7 mouse cellular contexts compared by ENCODE assay signal in genomic region chr5:21645439-21646132, GRCm38 (mm10). TPM values are rescaled to one million over a fixed set of nuclear protein-coding genes. Genes with fewer than 3 reads are reported as not detected.
DNase-seq lines count a peak whose midpoint lies in the region; ATAC-seq lines count a peak whose summit lies in the region.

TSS of gene Fbxl13 (minus strand) at chr5:21645634.
TSS of gene Armc10 (plus strand) at chr5:21645813.

- peaks cover 10% of the 10 kb centered on the region for H3K27me3 ChIP-seq in embryonic facial prominence, embryonic 10.5 days (replicated peaks; ENCODE audit: low read depth, poor library complexity, severe bottlenecking)
- H3K27me3 ChIP-seq in limb, embryonic 10.5 days (ENCODE audit: low read depth, poor library complexity, severe bottlenecking) = no peaks in the 10 kb centered on the region
- peaks cover 8% of the 10 kb centered on the region; the same call in 1 of the 2 replicates for H3K27me3 ChIP-seq in midbrain, embryonic 13.5 days

- no peaks in the 10 kb centered on the region for H3K9me3 ChIP-seq in embryonic facial prominence, embryonic 10.5 days
- H3K9me3 ChIP-seq in limb, embryonic 10.5 days (replicated peaks) = no peaks in the 10 kb centered on the region
- no peaks in the 10 kb centered on the region for H3K9me3 ChIP-seq in midbrain, embryonic 13.5 days

- peak; percentile 87 for ATAC-seq in granulocyte monocyte progenitor cell, adult 5-6 weeks (replicated peaks; ENCODE audit: poor library complexity, severe bottlenecking)
- peak; percentile 98 for ATAC-seq in midbrain, embryonic 13.5 days

- peak within 1 kb of the TSS; percentile 79 for H3K4me3 ChIP-seq in embryonic facial prominence, embryonic 10.5 days
- H3K4me3 ChIP-seq in limb, embryonic 10.5 days = peak within 1 kb of the TSS; percentile 85
- H3K4me3 ChIP-seq in midbrain, embryonic 13.5 days (replicated peaks) = peak within 1 kb of the TSS; percentile 90

- H3K27ac ChIP-seq in embryonic facial prominence, embryonic 10.5 days (replicated peaks) = peak within 1 kb of the TSS; percentile 91
- peak within 1 kb of the TSS; percentile 92 for H3K27ac ChIP-seq in limb, embryonic 10.5 days
- peak within 1 kb of the TSS; percentile 94 for H3K27ac ChIP-seq in midbrain, embryonic 13.5 days

- H3K9ac ChIP-seq in midbrain, embryonic 13.5 days (replicated peaks) = peak within 1 kb of the TSS; percentile 95

- DNase-seq in adrenal gland, postnatal 10 days = peak; percentile 91
- peak; percentile 94 for DNase-seq in embryonic facial prominence, embryonic 10.5 days (ENCODE audit: low spot score)
- peak; percentile 95 for DNase-seq in kidney, adult 11 months
- DNase-seq in limb, embryonic 10.5 days (ENCODE audit: low spot score) = peak; percentile 95
- DNase-seq in spleen, adult 12 weeks (ENCODE audit: low spot score) = peak; percentile 71

- H3K36me3 ChIP-seq in embryonic facial prominence, embryonic 10.5 days (replicated peaks) = peaks cover 30% of the 10 kb centered on the region
- H3K36me3 ChIP-seq in limb, embryonic 10.5 days = peaks cover 29% of the 10 kb centered on the region
- peaks cover 26% of the 10 kb centered on the region for H3K36me3 ChIP-seq in midbrain, embryonic 13.5 days

- H3K4me2 ChIP-seq in midbrain, embryonic 13.5 days (replicated peaks) = peak within 1 kb of the TSS; percentile 90

- 1% methylated on average over 40 of the region's 40 CpGs for whole genome bisulfite sequencing in embryonic facial prominence, embryonic 10.5 days
- WGBS in limb, embryonic 10.5 days = 2% methylated on average over 40 of the region's 40 CpGs
- under 1% methylated on average over 38 of the region's 40 CpGs for whole genome bisulfite sequencing in midbrain, embryonic 13.5 days

- H3K4me1 ChIP-seq in embryonic facial prominence, embryonic 10.5 days = peaks cover 17% of the 10 kb centered on the region
- H3K4me1 ChIP-seq in limb, embryonic 10.5 days = peaks cover 17% of the 10 kb centered on the region
- H3K4me1 ChIP-seq in midbrain, embryonic 13.5 days (replicated peaks) = peaks cover 22% of the 10 kb centered on the region

RNA-seq across cellular contexts. Expression of gene Fbxl13, which starts in this region (rescaled TPM):
- under 1 TPM; 0.12 to 0.21 TPM for total RNA-seq in adrenal gland, postnatal 10 days (2021)
- polyA plus RNA-seq in embryonic facial prominence, embryonic 10.5 days (2016; fragmentation: Nextera tagmentation; extraction: Ambion mirVana) = 0.09 and 0.28 TPM in 2 replicates
- not detected in 2 replicates for total RNA-seq in granulocyte monocyte progenitor cell, adult 5-6 weeks (2014; fragmentation: Nextera tagmentation)
- 0.43 TPM in 1 of 2 replicates, not detected in the other for total RNA-seq in granulocyte monocyte progenitor cell, adult 5-6 weeks (2017)
- 0.15 TPM in 1 of 2 replicates, not detected in the other for polyA plus RNA-seq in limb, embryonic 10.5 days (2016; fragmentation: Nextera tagmentation; extraction: Ambion mirVana)
- 0.30 and 0.50 TPM in 2 replicates for polyA plus RNA-seq in midbrain, embryonic 13.5 days (2015; fragmentation: Nextera tagmentation; extraction: Ambion mirVana)

RNA-seq across cellular contexts. Expression of gene Armc10, which starts in this region (rescaled TPM):
- 10 to 100 TPM; 17.7 to 22.4 TPM for total RNA-seq in adrenal gland, postnatal 10 days (2021)
- polyA plus RNA-seq in embryonic facial prominence, embryonic 10.5 days (2016; fragmentation: Nextera tagmentation; extraction: Ambion mirVana) = 63.1 and 63.4 TPM in 2 replicates
- total RNA-seq in granulocyte monocyte progenitor cell, adult 5-6 weeks (2014; fragmentation: Nextera tagmentation) = 34.9 and 40.4 TPM in 2 replicates
- total RNA-seq in granulocyte monocyte progenitor cell, adult 5-6 weeks (2017) = 49.4 and 51.5 TPM in 2 replicates
- 50.3 and 61.9 TPM in 2 replicates for polyA plus RNA-seq in limb, embryonic 10.5 days (2016; fragmentation: Nextera tagmentation; extraction: Ambion mirVana)
- polyA plus RNA-seq in midbrain, embryonic 13.5 days (2015; fragmentation: Nextera tagmentation; extraction: Ambion mirVana) = 80.8 and 82.1 TPM in 2 replicates

Comparison
In these comparisons a context has a peak if more than half of its experiments do, and no peak if none do; other contexts are left out.
1. Peak in every context shown above with its lines: DNase-seq, ATAC-seq, H3K4me3 ChIP-seq and H3K27ac ChIP-seq.